Mouse (Mus musculus) forebrain, postnatal 0 days (tissue): ENCODE measurements around the gene Trip13. TPM values are rescaled to one million over a fixed set of nuclear protein-coding genes. Genes with fewer than 3 reads are reported as not detected.

Experiments used
- ATAC-seq: fragments of 200-750 bp; cut with Nextera tagmentation; 2 replicates; pipeline ENCODE4 v1.8.0; 2017; ENCODE audit warnings: mild to moderate bottlenecking, moderate library complexity
- DNase-seq: peaks from one replicate; pipeline ENCODE4 v3.0.0-alpha.2; 2015
- H3K27ac ChIP-seq: fragments of 300-500 bp; sonication (generic); 2 replicates; pipeline ENCODE4 v1.5.1; 2014; ENCODE audit warnings: low read depth, mild to moderate bottlenecking, antibody characterized with exemption, low read length, moderate library complexity, mixed read lengths
- H3K27me3 ChIP-seq: fragments of 300-500 bp; sonication (generic); 2 replicates; pipeline ENCODE4 v1.6.1; 2014; ENCODE audit warnings: mild to moderate bottlenecking, low read length, mixed read lengths; ENCODE audit not compliant: insufficient read depth
- H3K36me3 ChIP-seq: fragments of 300-500 bp; sonication (generic); 2 replicates; pipeline ENCODE4 v1.6.1; 2014; ENCODE audit warnings: mild to moderate bottlenecking, moderate library complexity; ENCODE audit not compliant: insufficient read depth
- H3K4me1 ChIP-seq: fragments of 300-500 bp; sonication (generic); 2 replicates; pipeline ENCODE4 v1.6.1; 2014; ENCODE audit warnings: antibody characterized with exemption; ENCODE audit not compliant: insufficient read depth
- H3K4me2 ChIP-seq: fragments of 300-500 bp; sonication (generic); 2 replicates; pipeline ENCODE4 v1.6.1; 2014; ENCODE audit warnings: low read depth, mild to moderate bottlenecking, moderate library complexity
- H3K4me3 ChIP-seq: fragments of 300-500 bp; sonication (generic); 2 replicates; pipeline ENCODE4 v1.5.1; 2014; ENCODE audit warnings: low read depth, low read length, mixed read lengths
- H3K9ac ChIP-seq: fragments of 300-500 bp; sonication (generic); 2 replicates; pipeline ENCODE4 v1.6.1; 2014; ENCODE audit warnings: mild to moderate bottlenecking
- H3K9me3 ChIP-seq: fragments of 300-500 bp; sonication (generic); 2 replicates; pipeline ENCODE4 v1.6.1; 2016; ENCODE audit warnings: low read length
- CTCF ChIP-seq: sonication (generic); IDR thresholded peaks from 2 replicates; pipeline ENCODE4 v1.5.1; 2016; ENCODE audit warnings: antibody characterized with exemption, control low read depth, low read depth
- WGBS: fragments of 180-500 bp; shearing (Covaris S2); extraction: QIAGEN DNeasy Blood & Tissue Kit; methylation state at CpG from one replicate; pipeline ENCODE4 v1.1.7; 2014; 5-methylcytosine and 5-hydroxymethylcytosine counted together
- polyA plus RNA-seq: library from polyadenylated mRNA; unstranded; fragments of >200 nt; fragmentation: Nextera tagmentation; extraction: Ambion mirVana; gene quantifications from 2 replicates; pipeline ENCODE4 v1.2.1, GENCODE M21; 2015
- total RNA-seq: library from RNA; depleted of rRNA; stranded (reverse); fragments of >200 nt; gene quantifications from 2 replicates; pipeline ENCODE4 v1.2.3, GENCODE M21; 2014

Gene Trip13
- total and polyA plus RNA-seq, 2 experiments from 2014 or later, result 4.3 to 9.6 TPM

- H3K9ac ChIP-seq, result no peak overlapping the region
- no peak overlapping the region for H3K4me2 ChIP-seq
- H3K4me1 ChIP-seq, result no peaks in the 10 kb centered on the region
- WGBS, result 94% methylated on average over 10 of the region's 10 CpGs
- no peak overlapping the region for H3K4me3 ChIP-seq
- no peaks in the 10 kb centered on the region for H3K9me3 ChIP-seq
- DNase-seq (no peak), ATAC-seq (no peak)
- no peak for TF ChIP-seq CTCF
- H3K27ac ChIP-seq, result no peak overlapping the region
- H3K36me3 ChIP-seq, result peaks cover 67% of the 10 kb centered on the region
- no peaks in the 10 kb centered on the region for H3K27me3 ChIP-seq
Measured at GRCm38 (mm10) chr13:73960117-73960652, 22.6 kb upstream of the Trip13 start.

GRCm38 (mm10) chr13:73955531-73955930 is 17.9 kb upstream of the Trip13 start:
- no peaks in the 10 kb centered on the region for H3K9me3 ChIP-seq
- H3K4me3 ChIP-seq, result no peak overlapping the region
- no peak overlapping the region for H3K9ac ChIP-seq
- no peak overlapping the region for H3K27ac ChIP-seq
- DNase-seq, result no peak
- H3K36me3 ChIP-seq, result peaks cover 87% of the 10 kb centered on the region
- no peak for ATAC-seq
- TF ChIP-seq CTCF, result no peak
- no peak overlapping the region for H3K4me2 ChIP-seq
- 97% methylated on average over 5 of the region's 5 CpGs for WGBS
- no peaks in the 10 kb centered on the region for H3K4me1 ChIP-seq
- no peaks in the 10 kb centered on the region for H3K27me3 ChIP-seq

- H3K27ac ChIP-seq, result no peak overlapping the region
- H3K36me3 ChIP-seq, result peaks cover 87% of the 10 kb centered on the region
- H3K27me3 ChIP-seq, result no peaks in the 10 kb centered on the region
- WGBS, result 65% methylated on average over 6 of the region's 6 CpGs
- TF ChIP-seq CTCF, result no peak
- DNase-seq, result no peak
- H3K4me3 ChIP-seq, result no peak overlapping the region
- H3K4me1 ChIP-seq, result no peaks in the 10 kb centered on the region
- H3K9me3 ChIP-seq, result no peaks in the 10 kb centered on the region
- ATAC-seq, result no peak
- H3K4me2 ChIP-seq, result no peak overlapping the region
- no peak overlapping the region for H3K9ac ChIP-seq
Measured at GRCm38 (mm10) chr13:73954666-73955065, 17.1 kb upstream of the Trip13 start.

GRCm38 (mm10) chr13:73953551-73954130 is 16.1 kb upstream of the Trip13 start:
- ATAC-seq (no peak), DNase-seq (no peak)
- no peaks in the 10 kb centered on the region for H3K27me3 ChIP-seq
- H3K4me2 ChIP-seq, result no peak overlapping the region
- no peak overlapping the region for H3K9ac ChIP-seq
- 100% methylated on average over 1 of the region's 1 CpGs for WGBS
- H3K4me3 ChIP-seq, result no peak overlapping the region
- no peak overlapping the region for H3K27ac ChIP-seq
- H3K4me1 ChIP-seq, result no peaks in the 10 kb centered on the region
- no peak for TF ChIP-seq CTCF
- H3K36me3 ChIP-seq, result peaks cover 89% of the 10 kb centered on the region
- no peaks in the 10 kb centered on the region for H3K9me3 ChIP-seq

GRCm38 (mm10) chr13:73944606-73945005 is 7.0 kb upstream of the Trip13 start:
- no peak for TF ChIP-seq CTCF
- Histone ChIP-seq H3K4me3 (no peak overlapping the region), H3K36me3 (peaks cover 83% of the 10 kb centered on the region), H3K9ac (no peak overlapping the region), H3K27ac (no peak overlapping the region), H3K27me3 (no peaks in the 10 kb centered on the region), H3K9me3 (no peaks in the 10 kb centered on the region), H3K4me1 (no peaks in the 10 kb centered on the region), H3K4me2 (no peak overlapping the region)
- ATAC-seq (no peak), DNase-seq (no peak)
- 95% methylated on average over 9 of the region's 9 CpGs for WGBS

- H3K9ac ChIP-seq, result no peak overlapping the region
- DNase-seq, result no peak
- no peak overlapping the region for H3K27ac ChIP-seq
- TF ChIP-seq CTCF, result no peak
- peaks cover 10% of the 10 kb centered on the region; the same call in 1 of the 2 replicates for H3K4me1 ChIP-seq
- no peak overlapping the region for H3K4me2 ChIP-seq
- no peak overlapping the region for H3K4me3 ChIP-seq
- no peaks in the 10 kb centered on the region for H3K9me3 ChIP-seq
- no peaks in the 10 kb centered on the region for H3K27me3 ChIP-seq
- WGBS, result 98% methylated on average over 5 of the region's 5 CpGs
- H3K36me3 ChIP-seq, result peaks cover 31% of the 10 kb centered on the region
- ATAC-seq, result no peak
Measured at GRCm38 (mm10) chr13:73939101-73939500, 1.5 kb upstream of the Trip13 start.

- no peak for TF ChIP-seq CTCF
- H3K4me1 ChIP-seq, result peaks cover 10% of the 10 kb centered on the region; the same call in 1 of the 2 replicates
- H3K4me2 ChIP-seq, result peak overlapping the region; percentile 85
- H3K27me3 ChIP-seq, result no peaks in the 10 kb centered on the region
- DNase-seq (peak; percentile 44), ATAC-seq (peak; percentile 44)
- peak overlapping the region; percentile 89 for H3K4me3 ChIP-seq
- H3K36me3 ChIP-seq, result peaks cover 21% of the 10 kb centered on the region
- H3K27ac ChIP-seq, result peak overlapping the region; percentile 91
- H3K9me3 ChIP-seq, result no peaks in the 10 kb centered on the region
- 41% methylated on average over 13 of the region's 13 CpGs for WGBS
- H3K9ac ChIP-seq, result peak overlapping the region; percentile 94
Measured at GRCm38 (mm10) chr13:73938177-73938560, 585 bp upstream of the Trip13 start.
